ENCODE assay signal across 8 mouse cellular contexts in genomic region chr10:29313064-29313638, GRCm38 (mm10). TPM values are rescaled to one million over a fixed set of nuclear protein-coding genes. Genes with fewer than 3 reads are reported as not detected.
DNase-seq lines count a peak whose midpoint lies in the region; ATAC-seq and TF ChIP-seq lines count a peak whose summit lies in the region.

Echdc1 (plus strand) TSS chr10:29313166.

- no peaks in the 10 kb centered on the region for H3K36me3 ChIP-seq in forebrain, embryonic 15.5 days

- H3K4me3 ChIP-seq in forebrain, embryonic 15.5 days = peak within 1 kb of the TSS; percentile 77
- peak within 1 kb of the TSS; percentile 83 for H3K4me3 ChIP-seq in lung, adult 2 months (replicated peaks; ENCODE audit: extremely low read depth, low read depth, low read length)

- 0% methylated on average over 41 of the region's 49 CpGs for WGBS in forebrain, embryonic 15.5 days
- WGBS in lung, adult 2 months = under 1% methylated on average over 44 of the region's 49 CpGs

- peak; percentile 93 for DNase-seq in ES-CJ7 (ENCODE audit: low read depth, low spot score)
- peak; percentile 85 for DNase-seq in cerebellum, adult 11 months
- DNase-seq in heart, postnatal 25 days (ENCODE audit: low spot score) = peak; percentile 75
- peak; percentile 72 to 88 for DNase-seq in layer of hippocampus, adult 18-20 months (ENCODE audit: low spot score in 2 of 2)
- DNase-seq in lung, adult 2 months = peak; percentile 83
- peak; percentile 67 to 77 for DNase-seq in thymus, adult 18-20 months

- H3K27ac ChIP-seq in forebrain, embryonic 15.5 days (replicated peaks) = peak within 1 kb of the TSS; percentile 86

- ATAC-seq in forebrain, embryonic 15.5 days (replicated peaks) = peak; percentile 99
- ATAC-seq in neutrophil, adult 5-6 weeks (ENCODE audit: extremely low read depth, insufficient number of reproducible peaks, low FRiP score, poor library complexity, severe bottlenecking) = peak; percentile 88

- TF ChIP-seq CTCF in lung, adult 2 months (IDR thresholded peaks at IDR 0.05; ENCODE audit: insufficient read depth, low read length) = peak; percentile 76

- peaks cover 19% of the 10 kb centered on the region for H3K4me1 ChIP-seq in forebrain, embryonic 15.5 days
- peaks cover 3% of the 10 kb centered on the region; the same call in 1 of the 2 replicates for H3K4me1 ChIP-seq in lung, adult 2 months (ENCODE audit: control insufficient read depth, insufficient read depth, low read length)

- no peaks in the 10 kb centered on the region for H3K27me3 ChIP-seq in forebrain, embryonic 15.5 days

- peak within 1 kb of the TSS; percentile 49 for H3K4me2 ChIP-seq in forebrain, embryonic 15.5 days (replicated peaks)

- intact Hi-C loops in heart, postnatal 25 days (cut with DNase I) = loop anchor here (2.0 to 10.0 kb wide), 2 partner anchors 48 to 208 kb away; no protein-coding TSS in a partner anchor

- H3K9ac ChIP-seq in forebrain, embryonic 15.5 days (replicated peaks) = peak within 1 kb of the TSS; percentile 71

- H3K9me3 ChIP-seq in forebrain, embryonic 15.5 days = no peaks in the 10 kb centered on the region

- TF ChIP-seq POLR2A in lung, adult 2 months (IDR thresholded peaks at IDR 0.05; ENCODE audit: borderline replicate concordance, extremely low read depth, low read depth, low read length) = peak; percentile 56; the same call in 1 of the 2 replicates

RNA-seq across cellular contexts. Expression of gene Echdc1, which starts in this region (rescaled TPM):
- polyA plus RNA-seq in forebrain, embryonic 15.5 days (2015; fragmentation: Nextera tagmentation; extraction: Ambion mirVana) = 20.8 and 23.2 TPM in 2 replicates
- total RNA-seq in heart, postnatal 25 days (2021) = 10 to 100 TPM; 33.3 to 37.4 TPM
- 10 to 100 TPM; 32.8 to 35.3 TPM for total RNA-seq in layer of hippocampus, adult 18-20 months (2021)
- polyA plus RNA-seq in lung, adult 2 months (2012; rRNA removed) = 2.7 and 5.6 TPM in 2 replicates
- 5.3 and 7.9 TPM in 2 replicates for total RNA-seq in neutrophil, adult 5-6 weeks (2017)

Comparison
In these comparisons a context has a peak if more than half of its experiments do, and no peak if none do; other contexts are left out.
1. Peak in every context shown above with its lines: DNase-seq, ATAC-seq, H3K4me3 ChIP-seq and H3K27ac ChIP-seq.